Mouse (Mus musculus) lung, postnatal 36 days (tissue): ENCODE data around the gene Plekhg5.
A peak's percentile ranks its signal among the peaks of the same experiment; 100 is the strongest.

ENCODE experiments used
- DNase-seq: peaks from one replicate; pipeline ENCODE4 v3.0.0; 2022; ENCODE audit warnings: mixed read lengths

The Plekhg5 gene

GRCm38 (mm10) chr4:152151451-152151965 lies 79.2 kb downstream of the Plekhg5 start:
- DNase-seq = no peak

GRCm38 (mm10) chr4:152151966-152152544 lies 79.8 kb downstream of the Plekhg5 start, which contains the start of gene Espn:
Gene Espn, minus strand, starts transcription at chr4:152152371.
- peak; percentile 77 for DNase-seq

GRCm38 (mm10) chr4:152153771-152154177 lies 81.5 kb downstream of the Plekhg5 start:
- DNase-seq = peak; percentile 94

- DNase-seq = no peak
Measured at GRCm38 (mm10) chr4:152155019-152155418, 82.7 kb downstream of the Plekhg5 start.

GRCm38 (mm10) chr4:152157779-152158584 lies 85.7 kb downstream of the Plekhg5 start:
- DNase-seq = peak; percentile 78

GRCm38 (mm10) chr4:152158585-152159284 lies 86.4 kb downstream of the Plekhg5 start, which contains the start of gene Hes2:
Gene Hes2, plus strand, starts transcription at chr4:152158867.
- peak; percentile 55 for DNase-seq

GRCm38 (mm10) chr4:152159285-152159678 lies 87.0 kb downstream of the Plekhg5 start:
- no peak for DNase-seq

GRCm38 (mm10) chr4:152160748-152161147 lies 88.5 kb downstream of the Plekhg5 start:
- no peak for DNase-seq

- no peak for DNase-seq
Measured at GRCm38 (mm10) chr4:152161601-152162000, 89.3 kb downstream of the Plekhg5 start.

GRCm38 (mm10) chr4:152162748-152163147 lies 90.5 kb downstream of the Plekhg5 start:
- DNase-seq = no peak
